Mouse (Mus musculus): ENCODE measurements around the gene Sf1. TPM values are rescaled to one million over a fixed set of nuclear protein-coding genes. Genes with fewer than 3 reads are reported as not detected.

Gene Sf1
- polyA plus RNA-seq, 1 experiment from 2014 or later, result 88.7 TPM

- Histone ChIP-seq H3K27me3 (replicated peaks) (peaks cover 30% of the 10 kb centered on the region), H3K27ac (replicated peaks) (no peak overlapping the region), H3K9me3 (replicated peaks) (no peaks in the 10 kb centered on the region), H3K36me3 (peaks cover 5% of the 10 kb centered on the region; the same call in 1 of the 2 replicates), H3K4me2 (0 out of 2 replicates have a peak overlapping the region, but pooled peaks have one; percentile 7), H3K4me1 (peaks cover 100% of the 10 kb centered on the region), H3K4me3 (replicated peaks) (no peak overlapping the region), H3K9ac (replicated peaks) (no peak overlapping the region)
- ATAC-seq (ENCODE audit: low FRiP score), result no peak
- WGBS, result 32% methylated on average over 5 of the region's 5 CpGs
These were observed 62.1 kb downstream of the Sf1 start for GRCm38 (mm10) chr19:6425595-6425994.

- WGBS, result 11% methylated on average over 13 of the region's 13 CpGs
- no peak overlapping the region for H3K4me3 ChIP-seq (replicated peaks)
These were observed 63.4 kb downstream of the Sf1 start for GRCm38 (mm10) chr19:6426703-6427500.

More at GRCm38 (mm10) chr19:6426703-6427500, 63.4 kb downstream of the Sf1 start:
- peak; percentile 23; the same call in 1 of the 2 replicates for ATAC-seq (ENCODE audit: low FRiP score)
- peak overlapping the region; percentile 53 for H3K4me2 ChIP-seq
- peak overlapping the region; percentile 18; the same call in 1 of the 2 replicates for H3K27ac ChIP-seq (replicated peaks)
- H3K9ac ChIP-seq (replicated peaks), result no peak overlapping the region
- H3K36me3 ChIP-seq, result peaks cover 5% of the 10 kb centered on the region; the same call in 1 of the 2 replicates
- peaks cover 95% of the 10 kb centered on the region for H3K4me1 ChIP-seq
- H3K27me3 ChIP-seq (replicated peaks), result peaks cover 30% of the 10 kb centered on the region
- no peaks in the 10 kb centered on the region for H3K9me3 ChIP-seq (replicated peaks)

Small RNA genes lying within 50 kb of the gene (microRNA-seq; reads per million reads assigned to microRNA genes)
- gene Mir6989, result 1.2 reads per million

Other genes with a start within 250 kb of the Sf1 start
- gene Sac3d1, start 245.0 kb upstream of the Sf1 start, polyA plus RNA-seq (2015; fragmentation: Nextera tagmentation; extraction: Ambion mirVana), result 52.7 and 53.4 TPM in 2 replicates
- 59.6 and 62.2 TPM in 2 replicates for gene Snx15, start 235.4 kb upstream of the Sf1 start, polyA plus RNA-seq (2015; fragmentation: Nextera tagmentation; extraction: Ambion mirVana)
- 0.42 TPM in 1 of 2 replicates, not detected in the other for gene Batf2, start 222.7 kb upstream of the Sf1 start, polyA plus RNA-seq (2015; fragmentation: Nextera tagmentation; extraction: Ambion mirVana)
- 139 and 157 TPM in 2 replicates for gene Arl2, start 222.1 kb upstream of the Sf1 start, polyA plus RNA-seq (2015; fragmentation: Nextera tagmentation; extraction: Ambion mirVana)
- gene Majin, start 179.3 kb upstream of the Sf1 start, polyA plus RNA-seq (2015; fragmentation: Nextera tagmentation; extraction: Ambion mirVana), result not detected in 2 replicates
- 0.75 TPM in 1 of 2 replicates, not detected in the other for gene Gpha2, start 137.3 kb upstream of the Sf1 start, polyA plus RNA-seq (2015; fragmentation: Nextera tagmentation; extraction: Ambion mirVana)
- gene Ppp2r5b, start 127.8 kb upstream of the Sf1 start, polyA plus RNA-seq (2015; fragmentation: Nextera tagmentation; extraction: Ambion mirVana), result 127 and 156 TPM in 2 replicates
- 12.5 and 12.9 TPM in 2 replicates for gene Atg2a, start 122.0 kb upstream of the Sf1 start, polyA plus RNA-seq (2015; fragmentation: Nextera tagmentation; extraction: Ambion mirVana)
- gene Ehd1, start 87.0 kb upstream of the Sf1 start, polyA plus RNA-seq (2015; fragmentation: Nextera tagmentation; extraction: Ambion mirVana), result 80.6 and 87.7 TPM in 2 replicates
- gene Cdc42bpg, start 57.2 kb upstream of the Sf1 start, polyA plus RNA-seq (2015; fragmentation: Nextera tagmentation; extraction: Ambion mirVana), result 0.33 and 0.36 TPM in 2 replicates
- 71.4 and 71.6 TPM in 2 replicates for gene Men1, start 28.7 kb upstream of the Sf1 start, polyA plus RNA-seq (2015; fragmentation: Nextera tagmentation; extraction: Ambion mirVana)
- 21.9 and 22.2 TPM in 2 replicates for gene Map4k2, start 22.6 kb upstream of the Sf1 start, polyA plus RNA-seq (2015; fragmentation: Nextera tagmentation; extraction: Ambion mirVana)
- gene Pygm, start 20.7 kb downstream of the Sf1 start, polyA plus RNA-seq (2015; fragmentation: Nextera tagmentation; extraction: Ambion mirVana), result 7.5 and 12.0 TPM in 2 replicates
- gene Rasgrp2, start 35.6 kb downstream of the Sf1 start, polyA plus RNA-seq (2015; fragmentation: Nextera tagmentation; extraction: Ambion mirVana), result 197 and 217 TPM in 2 replicates
- gene Nrxn2, start 55.0 kb downstream of the Sf1 start, polyA plus RNA-seq (2015; fragmentation: Nextera tagmentation; extraction: Ambion mirVana), result 31.3 and 45.7 TPM in 2 replicates
- 0.14 TPM in 1 of 2 replicates, not detected in the other for gene Slc22a12, start 179.3 kb downstream of the Sf1 start, polyA plus RNA-seq (2015; fragmentation: Nextera tagmentation; extraction: Ambion mirVana)